Mouse (Mus musculus) heart, postnatal 0 days (tissue): ENCODE measurements at regions not wholly inside any gene's neighbourhood (a gene's known extent, or its start where the extent isn't known, plus 50 kb on each side); places are given as distances from the start of the nearest gene placed in this dataset.

Source experiments
- ATAC-seq: fragments of 200-750 bp; cut with Nextera tagmentation; 2 replicates; pipeline ENCODE4 v1.8.0; 2017; ENCODE audit warnings: low read depth, moderate number of reproducible peaks, moderate library complexity; ENCODE audit not compliant: insufficient read depth
- DNase-seq: peaks from one replicate; pipeline ENCODE4 v3.0.0-alpha.2; 2016; ENCODE audit warnings: low spot score
- H3K27ac ChIP-seq: fragments of 300-500 bp; sonication (generic); 2 replicates; pipeline ENCODE4 v1.5.1; 2014; ENCODE audit warnings: low read depth, mild to moderate bottlenecking
- H3K27me3 ChIP-seq: fragments of 300-500 bp; sonication (generic); 2 replicates; pipeline ENCODE4 v1.6.1; 2014; ENCODE audit warnings: low read length, mixed read lengths; ENCODE audit not compliant: control insufficient read depth, insufficient read depth
- H3K36me3 ChIP-seq: fragments of 300-500 bp; sonication (generic); replicated peaks from 2 replicates; pipeline ENCODE4 v1.6.1; 2014; ENCODE audit warnings: low read length, mixed read lengths; ENCODE audit not compliant: control insufficient read depth, insufficient read depth
- H3K4me1 ChIP-seq: fragments of 300-500 bp; sonication (generic); 2 replicates; pipeline ENCODE4 v1.6.1; 2014; ENCODE audit warnings: antibody characterized with exemption; ENCODE audit not compliant: control insufficient read depth, insufficient read depth
- H3K4me2 ChIP-seq: fragments of 300-500 bp; sonication (generic); 2 replicates; pipeline ENCODE4 v1.6.1; 2014; ENCODE audit warnings: low read depth, mild to moderate bottlenecking, low read length, moderate library complexity
- H3K4me3 ChIP-seq: fragments of 300-500 bp; sonication (generic); 2 replicates; pipeline ENCODE4 v1.5.1; 2014; ENCODE audit warnings: low read depth, low read length
- H3K9ac ChIP-seq: fragments of 300-500 bp; sonication (generic); replicated peaks from 2 replicates; pipeline ENCODE4 v1.6.1; 2014; ENCODE audit warnings: low read depth, low read length, mixed read lengths
- H3K9me3 ChIP-seq: fragments of 300-500 bp; sonication (generic); replicated peaks from 2 replicates; pipeline ENCODE4 v1.6.1; 2016; ENCODE audit warnings: low read length; ENCODE audit not compliant: control insufficient read depth
- CTCF ChIP-seq: IDR thresholded peaks from 2 replicates; pipeline ENCODE4 v1.5.1; 2016; ENCODE audit warnings: antibody characterized with exemption, control low read depth, low read depth
- EP300 ChIP-seq: IDR thresholded peaks from 2 replicates; pipeline ENCODE4 v1.6.1; 2016; ENCODE audit warnings: antibody characterized with exemption, low read depth
- WGBS: fragments of 180-500 bp; shearing (Covaris S2); extraction: QIAGEN DNeasy Blood & Tissue Kit; methylation state at CpG from one replicate; pipeline ENCODE4 v1.1.7; 2014; 5-methylcytosine and 5-hydroxymethylcytosine counted together

- H3K9me3 ChIP-seq: no peaks in the 10 kb centered on the region
- no peak for DNase-seq
- H3K4me3 ChIP-seq: no peak overlapping the region
- no peaks in the 10 kb centered on the region for H3K36me3 ChIP-seq
- no peak overlapping the region for H3K4me2 ChIP-seq
- H3K4me1 ChIP-seq: no peaks in the 10 kb centered on the region
- WGBS: 53% methylated on average over 14 of the region's 14 CpGs
- no peak for ATAC-seq
- no peak overlapping the region for H3K27ac ChIP-seq
- TF ChIP-seq CTCF (no peak), EP300 (no peak)
- H3K9ac ChIP-seq: no peak overlapping the region
- H3K27me3 ChIP-seq: no peaks in the 10 kb centered on the region
Observed at GRCm38 (mm10) chr11:113180008-113180407, 398.0 kb downstream of the Sox9 start.

- ATAC-seq (0 out of 2 replicates have a peak, but pooled peaks have one; percentile 14), DNase-seq (no peak)
- no peaks in the 10 kb centered on the region for H3K4me1 ChIP-seq
- no peaks in the 10 kb centered on the region for H3K27me3 ChIP-seq
- no peaks in the 10 kb centered on the region for H3K36me3 ChIP-seq
- no peak for TF ChIP-seq CTCF
- H3K9me3 ChIP-seq: no peaks in the 10 kb centered on the region
- no peak overlapping the region for H3K4me3 ChIP-seq
- WGBS: 55% methylated on average over 13 of the region's 13 CpGs
- no peak overlapping the region for H3K9ac ChIP-seq
- no peak overlapping the region for H3K27ac ChIP-seq
- no peak overlapping the region for H3K4me2 ChIP-seq
Observed at GRCm38 (mm10) chr11:113182083-113182861, 400.2 kb downstream of the Sox9 start.

DNA sequence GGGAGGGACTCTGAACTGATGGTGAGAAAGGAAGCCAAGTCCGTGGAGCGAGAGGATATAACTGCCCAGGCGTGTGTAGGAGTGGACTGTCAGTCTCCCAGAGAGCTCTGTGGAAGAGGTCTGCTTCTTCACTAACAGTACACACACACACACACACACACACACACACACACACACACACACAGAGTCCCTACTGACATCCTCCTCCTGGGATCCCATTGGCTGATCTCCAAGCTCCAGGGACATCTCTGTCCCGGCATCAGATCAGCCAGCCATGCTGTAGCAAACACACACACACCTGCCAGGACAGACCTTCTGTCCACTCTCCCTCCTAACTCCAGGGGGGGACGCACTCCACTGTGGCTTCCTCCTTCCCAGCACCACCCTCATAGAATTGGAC is 401.5 kb downstream of the Sox9 start:
- H3K4me3 ChIP-seq: no peak overlapping the region
- no peak for TF ChIP-seq CTCF
- no peak for TF ChIP-seq EP300
- H3K9ac ChIP-seq: no peak overlapping the region
- H3K4me1 ChIP-seq: no peaks in the 10 kb centered on the region
- H3K27me3 ChIP-seq: no peaks in the 10 kb centered on the region
- ATAC-seq: no peak
- no peak overlapping the region for H3K27ac ChIP-seq
- H3K9me3 ChIP-seq: no peaks in the 10 kb centered on the region
- DNase-seq: no peak
- WGBS: 61% methylated on average over 5 of the region's 5 CpGs
- no peaks in the 10 kb centered on the region for H3K36me3 ChIP-seq
- H3K4me2 ChIP-seq: no peak overlapping the region

- no peak overlapping the region for H3K27ac ChIP-seq
- H3K4me1 ChIP-seq: no peaks in the 10 kb centered on the region
- DNase-seq (no peak), ATAC-seq (no peak)
- H3K4me2 ChIP-seq: no peak overlapping the region
- H3K9ac ChIP-seq: no peak overlapping the region
- TF ChIP-seq CTCF (no peak), EP300 (no peak)
- H3K4me3 ChIP-seq: no peak overlapping the region
- 27% methylated on average over 9 of the region's 9 CpGs for WGBS
- H3K36me3 ChIP-seq: no peaks in the 10 kb centered on the region
- no peaks in the 10 kb centered on the region for H3K9me3 ChIP-seq
- H3K27me3 ChIP-seq: no peaks in the 10 kb centered on the region
Observed at GRCm38 (mm10) chr11:113184095-113184494, 402.1 kb downstream of the Sox9 start.

DNA sequence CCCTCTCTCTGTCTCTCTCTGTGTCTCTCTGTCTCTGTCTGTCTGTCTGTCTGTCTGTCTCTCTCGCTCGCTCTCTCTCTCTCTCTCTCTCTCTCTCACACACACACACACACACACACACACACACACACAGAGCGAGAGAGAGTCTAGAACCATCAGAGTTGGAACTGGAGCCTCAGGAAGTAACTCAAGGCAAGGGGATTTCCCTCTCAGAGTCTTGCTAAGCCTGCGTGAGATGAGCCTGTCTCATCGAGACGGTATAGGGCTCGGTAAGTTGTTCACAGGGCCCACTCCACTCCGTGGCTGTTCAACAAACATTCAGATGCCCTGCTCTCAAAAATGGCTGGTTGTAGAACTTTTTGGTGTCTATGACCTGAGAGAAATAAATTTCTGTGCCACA is 405.4 kb downstream of the Sox9 start:
- TF ChIP-seq CTCF: no peak
- no peak for TF ChIP-seq EP300
- no peak overlapping the region for H3K27ac ChIP-seq
- no peaks in the 10 kb centered on the region for H3K9me3 ChIP-seq
- 76% methylated on average over 8 of the region's 8 CpGs for WGBS
- no peak overlapping the region for H3K4me2 ChIP-seq
- H3K36me3 ChIP-seq: no peaks in the 10 kb centered on the region
- no peak overlapping the region for H3K9ac ChIP-seq
- no peaks in the 10 kb centered on the region; the same call in 1 of the 2 replicates for H3K27me3 ChIP-seq
- DNase-seq (no peak), ATAC-seq (no peak)
- no peaks in the 10 kb centered on the region for H3K4me1 ChIP-seq
- no peak overlapping the region for H3K4me3 ChIP-seq
